Mouse (Mus musculus) megakaryocyte, embryonic 14.5 days (primary cell): ENCODE measurements around the gene Kmt5a.

Experiments
- FLI1 ChIP-seq: IDR thresholded peaks from 2 replicates; pipeline ENCODE4 v1.6.1; 2012; ENCODE audit warnings: low read length, inconsistent platforms, mixed read lengths
- GATA1 ChIP-seq: IDR thresholded peaks from 3 replicates; pipeline ENCODE4 v1.6.1; 2012; ENCODE audit warnings: mixed read lengths, low read length, inconsistent platforms, borderline replicate concordance

- no peak for TF ChIP-seq FLI1
- TF ChIP-seq GATA1, result no peak
Measured at GRCm38 (mm10) chr5:124510536-124511050, 70.9 kb downstream of the Kmt5a start.
